Mouse (Mus musculus) gastrocnemius, postnatal 25 days (tissue): ENCODE results near the gene Caprin2. TPM values are rescaled to one million over a fixed set of nuclear protein-coding genes. Genes with fewer than 3 reads are reported as not detected.
"Not testable (repeated sequence)": the region's sequence is repeated elsewhere in the genome, so short reads cannot be mapped to it uniquely, and the experiment has no call there.

Experiments
- DNase-seq: peaks from one replicate; pipeline ENCODE4 v3.0.0; 2022
- long read RNA-seq, 2 experiments: library from polyadenylated mRNA; stranded (forward); transcript quantifications; one replicate each; pipeline ENCODE4 v2.0.0; 2021
- total RNA-seq, 2 experiments: library from RNA; stranded (reverse); gene quantifications; 1 replicate in 1 of 2; 2 replicates in 1 of 2; pipeline ENCODE4 v1.2.3; 2021

Caprin2 gene
- 1 to 10 TPM; 3.4 to 4.2 TPM for total RNA-seq
- long read RNA-seq, experiment 1, partial matches to known transcripts: 0 of 3 reads
- long read RNA-seq, experiment 1, other reads (novel, unspliced or antisense): 2 of 3 reads
- long read RNA-seq, experiment 2, partial matches to known transcripts: 1 of 5 reads
- long read RNA-seq, experiment 2, other reads (novel, unspliced or antisense): 2 of 5 reads

- peak; percentile 84 for DNase-seq
Observed at GRCm38 (mm10) chr6:148895773-148896506, at the start of gene Caprin2. Gene Caprin2, minus strand, starts transcription at chr6:148896237.

DNA sequence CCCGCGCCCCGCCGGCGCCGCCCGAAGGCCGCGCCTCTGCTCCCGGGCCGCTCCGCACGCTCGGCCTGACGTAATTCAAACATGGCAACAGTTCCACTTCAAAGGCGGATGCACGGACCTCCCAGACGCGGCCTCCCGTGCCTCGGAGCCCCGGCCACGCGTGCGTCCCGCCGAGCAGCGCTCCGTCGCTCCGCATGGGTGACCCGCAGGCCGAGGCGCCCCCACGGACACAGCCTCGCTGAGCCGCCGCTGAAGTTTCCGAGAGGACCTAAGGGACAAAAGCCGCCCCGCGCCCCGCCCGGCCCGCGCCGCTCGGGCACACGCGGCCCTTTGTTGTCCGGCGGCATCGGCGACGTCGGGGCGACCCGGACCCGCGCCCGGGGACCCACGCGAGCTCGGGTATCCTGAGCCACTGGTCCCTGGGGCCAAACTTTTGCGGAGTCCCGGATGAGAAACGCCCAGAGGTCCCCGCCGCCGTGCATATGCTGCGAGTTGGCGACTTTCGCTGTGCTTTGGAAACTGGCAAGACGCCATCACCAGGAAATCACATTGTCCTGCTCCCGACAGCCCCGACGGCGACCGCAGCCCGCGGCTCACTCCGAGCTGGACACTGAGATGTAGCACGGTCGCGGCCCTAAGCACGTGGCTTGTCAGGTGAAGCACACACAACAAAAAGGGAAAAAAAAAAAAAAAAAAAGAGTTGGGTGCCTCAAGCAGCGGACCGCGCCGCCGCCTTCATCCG, 48.9 kb upstream of the Caprin2 start:
- DNase-seq: peak; percentile 38

GRCm38 (mm10) chr6:148944344-148944766, 48.3 kb upstream of the Caprin2 start:
- DNase-seq: no peak

- no peak for DNase-seq
Observed at GRCm38 (mm10) chr6:148943695-148944094, 47.7 kb upstream of the Caprin2 start.

DNA sequence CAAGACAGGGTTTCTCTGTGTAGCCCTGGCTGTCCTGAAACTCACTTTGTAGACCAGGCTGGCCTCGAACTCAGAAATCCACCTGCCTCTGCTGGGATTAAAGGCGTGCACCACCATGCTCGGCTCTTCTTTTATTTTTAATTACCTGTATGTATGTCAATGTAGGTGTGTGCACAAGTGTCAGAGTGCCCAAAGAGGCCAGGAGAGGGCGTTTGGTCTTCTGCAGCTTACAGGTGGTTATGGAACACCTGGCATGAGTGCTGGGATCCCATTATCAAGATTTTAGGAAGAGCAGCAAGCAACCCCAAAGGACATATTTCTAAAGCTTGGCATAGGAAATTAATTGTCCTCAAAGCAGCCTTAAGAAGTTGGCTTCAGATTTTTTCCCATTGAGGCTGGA, 46.4 kb upstream of the Caprin2 start:
- no peak for DNase-seq

DNA sequence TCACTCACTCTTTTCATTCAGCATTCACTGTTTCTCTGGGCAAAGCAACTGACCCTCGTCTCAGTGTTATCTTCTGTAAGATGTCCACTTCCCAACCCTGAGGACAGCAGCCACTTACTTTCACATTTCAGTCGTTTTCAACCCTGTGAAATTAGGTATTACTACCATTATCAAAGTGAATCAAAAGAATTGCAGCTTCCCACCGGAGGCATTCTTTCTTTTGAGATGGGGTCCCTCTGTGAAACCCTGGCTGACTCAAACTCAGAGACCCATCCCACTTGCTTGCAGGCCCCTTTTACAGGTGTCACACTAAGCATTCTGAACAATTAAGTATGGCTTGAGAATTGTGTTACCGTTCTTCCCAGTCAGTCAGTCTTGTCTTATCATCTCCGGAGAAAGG, 45.8 kb upstream of the Caprin2 start:
- no peak for DNase-seq

DNA sequence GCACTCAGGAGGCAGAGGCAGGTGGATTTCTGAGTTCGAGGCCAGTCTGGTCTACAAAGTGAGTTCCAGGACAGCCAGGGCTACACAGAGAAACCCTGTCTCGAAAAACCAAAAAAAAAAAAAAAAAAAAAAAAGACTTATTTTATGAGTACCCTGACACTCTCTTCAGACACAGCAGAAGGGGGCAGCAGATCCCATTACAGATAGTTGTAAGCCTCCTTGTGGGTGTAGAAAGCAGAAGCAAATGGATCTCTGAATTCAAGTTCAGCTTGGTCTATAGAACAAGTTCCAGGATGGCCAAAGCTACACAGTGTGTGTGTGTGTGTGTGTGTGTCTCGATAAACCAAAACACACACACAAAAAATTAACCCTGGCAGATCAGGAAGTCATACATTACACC, 44.3 kb upstream of the Caprin2 start:
- DNase-seq: not testable (repeated sequence)

DNA sequence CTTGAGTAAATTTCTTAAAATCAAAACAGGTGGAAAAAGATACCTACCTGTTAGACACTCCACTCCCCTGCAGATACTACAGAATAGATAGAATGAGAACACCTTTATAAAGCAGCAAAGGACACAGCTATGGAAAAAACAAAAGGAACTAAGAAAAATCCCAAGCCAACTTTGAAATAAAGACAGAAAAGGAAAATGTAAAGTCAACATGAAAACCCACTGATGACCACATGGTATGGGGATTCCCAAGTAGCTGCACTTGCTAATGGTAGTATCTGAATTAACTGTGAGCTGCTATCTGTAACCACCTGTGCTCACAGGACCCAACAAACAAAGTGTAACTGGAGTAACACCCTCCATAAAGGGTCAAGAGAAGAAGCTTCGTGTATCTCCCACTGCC, 41.7 kb upstream of the Caprin2 start:
- DNase-seq: no peak

- no peak for DNase-seq
Observed at GRCm38 (mm10) chr6:148934961-148935590, 39.0 kb upstream of the Caprin2 start.

DNA sequence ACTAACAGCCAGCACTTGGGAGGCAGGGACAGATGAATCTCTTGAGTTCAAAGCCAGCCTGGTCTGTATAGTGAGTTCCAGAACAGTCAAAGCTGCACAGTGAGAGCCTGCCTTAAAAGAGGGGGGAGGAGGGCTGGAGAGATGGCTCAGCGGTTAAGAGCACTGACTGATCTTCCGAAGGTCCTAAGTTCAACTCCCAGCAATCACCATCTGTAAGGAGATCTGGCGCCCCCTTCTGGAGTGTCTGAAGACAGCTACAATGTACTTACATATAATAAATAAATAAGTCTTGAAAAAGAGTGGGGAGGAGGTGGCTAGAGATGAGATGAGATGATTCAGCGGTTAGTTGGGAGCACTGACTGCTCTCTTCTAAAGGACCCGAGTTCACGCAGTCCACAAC, 35.2 kb upstream of the Caprin2 start:
- DNase-seq: no peak

GRCm38 (mm10) chr6:148918841-148919398, 22.9 kb upstream of the Caprin2 start:
- no peak for DNase-seq

GRCm38 (mm10) chr6:148917672-148918071, 21.6 kb upstream of the Caprin2 start:
- DNase-seq: no peak

DNA sequence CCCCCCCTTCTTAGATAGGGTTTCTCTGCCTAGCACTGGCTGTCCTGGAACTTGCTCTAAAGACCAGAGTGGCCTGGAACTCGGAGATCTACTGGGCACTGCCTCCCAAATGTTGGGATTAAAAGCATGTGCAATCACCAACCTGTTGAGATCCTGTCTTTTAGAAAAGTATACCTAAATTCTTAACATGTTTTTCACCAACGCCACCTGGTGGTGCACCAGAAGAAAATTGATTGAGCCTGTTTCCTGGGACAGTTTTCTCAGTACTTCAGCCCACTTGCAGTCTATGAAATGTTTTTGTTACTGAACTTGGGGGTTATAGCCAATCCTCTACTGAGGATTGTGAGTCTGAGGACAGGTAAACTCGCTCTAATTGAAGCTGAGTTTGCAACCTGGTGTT, 20.8 kb upstream of the Caprin2 start:
- DNase-seq: no peak

- no peak for DNase-seq
Observed at GRCm38 (mm10) chr6:148913938-148914337, 17.9 kb upstream of the Caprin2 start.

- DNase-seq: not testable (repeated sequence)
Observed at GRCm38 (mm10) chr6:148911906-148912305, 15.9 kb upstream of the Caprin2 start.

- DNase-seq: no peak
Observed at GRCm38 (mm10) chr6:148906958-148907357, 10.9 kb upstream of the Caprin2 start.

DNA sequence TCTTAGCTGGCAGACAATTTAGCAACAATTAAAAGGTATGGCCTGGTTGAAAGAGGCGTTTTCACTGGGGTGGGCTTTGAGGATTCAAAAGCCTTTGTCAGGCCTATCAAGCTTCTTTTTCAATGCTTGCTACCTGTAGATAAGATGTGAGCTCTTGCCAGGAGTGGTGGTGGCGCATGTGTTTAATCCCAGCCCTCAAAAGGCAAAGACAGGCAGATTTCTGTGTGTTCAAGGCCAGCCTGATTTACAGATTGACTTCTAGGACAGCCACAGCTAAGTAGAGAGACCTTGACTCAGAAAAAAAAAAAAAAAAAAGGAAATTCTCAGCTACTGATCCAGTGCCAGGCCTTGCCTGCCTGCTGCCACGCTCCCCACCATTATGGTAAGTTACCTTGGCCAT, 6.7 kb upstream of the Caprin2 start:
- DNase-seq: no peak

- no peak for DNase-seq
Observed at GRCm38 (mm10) chr6:148896507-148896851, 442 bp upstream of the Caprin2 start.

GRCm38 (mm10) chr6:148894888-148895772, 907 bp downstream of the Caprin2 start:
- no peak for DNase-seq

DNA sequence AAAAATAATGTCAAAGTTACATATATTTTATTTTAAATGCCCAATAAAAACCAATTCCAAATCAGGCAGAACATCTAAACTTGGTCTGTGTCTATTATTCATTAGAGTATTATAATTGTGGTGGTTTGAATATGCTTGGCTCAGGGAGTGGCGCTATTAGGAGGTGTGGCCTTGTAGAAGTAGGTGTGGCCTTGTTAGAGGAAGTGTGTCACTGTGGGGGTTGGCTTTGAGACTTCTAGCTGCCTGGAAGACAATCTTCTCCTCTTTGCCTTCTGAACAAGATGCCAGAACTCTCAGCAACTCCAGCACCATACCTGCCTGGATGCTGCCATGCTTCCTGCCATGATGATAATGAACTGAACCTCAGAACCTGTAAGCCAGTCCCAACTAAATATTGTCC, 22.1 kb downstream of the Caprin2 start:
- no peak for DNase-seq

- no peak for DNase-seq
Observed at GRCm38 (mm10) chr6:148845629-148846028, 50.4 kb downstream of the Caprin2 start.

GRCm38 (mm10) chr6:148841760-148842159, 54.3 kb downstream of the Caprin2 start:
- DNase-seq: no peak
